Mouse (Mus musculus) limb, embryonic 13.5 days (tissue): ENCODE results near the gene Mapk1. TPM values are rescaled to one million over a fixed set of nuclear protein-coding genes. Genes with fewer than 3 reads are reported as not detected.
A peak's percentile ranks its signal among the peaks of the same experiment; 100 is the strongest.

ENCODE experiments used
- ATAC-seq: fragments of 200-750 bp; cut with Nextera tagmentation; 2 replicates; pipeline ENCODE4 v1.8.0; 2017; ENCODE audit warnings: low read depth, moderate number of reproducible peaks, moderate TSS enrichment; ENCODE audit not compliant: low FRiP score
- H3K27ac ChIP-seq: fragments of 300-500 bp; sonication (generic); 2 replicates; pipeline ENCODE4 v1.5.1; 2015; ENCODE audit warnings: inconsistent platforms, mild to moderate bottlenecking, moderate library complexity
- H3K27me3 ChIP-seq: fragments of 300-500 bp; sonication (generic); 2 replicates; pipeline ENCODE4 v1.6.1; 2015; ENCODE audit warnings: mild to moderate bottlenecking, inconsistent platforms
- H3K36me3 ChIP-seq: fragments of 300-500 bp; sonication (generic); 2 replicates; pipeline ENCODE4 v1.6.1; 2015; ENCODE audit warnings: inconsistent platforms, mild to moderate bottlenecking, moderate library complexity
- H3K4me1 ChIP-seq: fragments of 300-500 bp; sonication (generic); 2 replicates; pipeline ENCODE4 v1.6.1; 2015; ENCODE audit warnings: inconsistent platforms
- H3K4me2 ChIP-seq: fragments of 300-500 bp; sonication (generic); replicated peaks from 2 replicates; pipeline ENCODE4 v1.6.1; 2015; ENCODE audit warnings: inconsistent platforms, mild to moderate bottlenecking, moderate library complexity
- H3K4me3 ChIP-seq: fragments of 300-500 bp; sonication (generic); 2 replicates; pipeline ENCODE4 v1.5.1; 2015; ENCODE audit warnings: moderate library complexity, mild to moderate bottlenecking, inconsistent platforms
- H3K9ac ChIP-seq: fragments of 300-500 bp; sonication (generic); 2 replicates; pipeline ENCODE4 v1.6.1; 2015; ENCODE audit warnings: mild to moderate bottlenecking, inconsistent platforms
- H3K9me3 ChIP-seq: fragments of 300-500 bp; sonication (generic); 2 replicates; pipeline ENCODE4 v1.6.1; 2016; ENCODE audit warnings: inconsistent platforms
- WGBS: fragments of 180-500 bp; shearing (Covaris S2); methylation state at CpG from one replicate; pipeline ENCODE4 v1.1.7; 2015; 5-methylcytosine and 5-hydroxymethylcytosine counted together
- polyA plus RNA-seq: library from polyadenylated mRNA; unstranded; fragments of >200 nt; fragmentation: Nextera tagmentation; extraction: Ambion mirVana; gene quantifications from 2 replicates; pipeline ENCODE4 v1.2.1, GENCODE M21; 2015

Gene Mapk1
- polyA plus RNA-seq, 1 experiment from 2014 or later: 155 TPM

GRCm38 (mm10) chr16:17069511-17070443 is 86.6 kb downstream of the Mapk1 start, which contains the start of gene Ypel1:
TSS of gene Ypel1 (plus strand) at chr16:17069696.
- peaks cover 17% of the 10 kb centered on the region; the same call in 1 of the 2 replicates for H3K36me3 ChIP-seq
- H3K27me3 ChIP-seq: no peaks in the 10 kb centered on the region
- H3K4me3 ChIP-seq: peak within 1 kb of the TSS; percentile 77
- WGBS: under 1% methylated on average over 67 of the region's 76 CpGs
- peaks cover 16% of the 10 kb centered on the region for H3K4me1 ChIP-seq
- H3K9me3 ChIP-seq: no peaks in the 10 kb centered on the region
- H3K9ac ChIP-seq: peak within 1 kb of the TSS; percentile 84
- peak within 1 kb of the TSS; percentile 80 for H3K27ac ChIP-seq
- H3K4me2 ChIP-seq: peak within 1 kb of the TSS; percentile 74
- peak; percentile 96 for ATAC-seq

- Histone ChIP-seq H3K4me3 (peak overlapping the region; percentile 77), H3K4me2 (peak overlapping the region; percentile 74), H3K27me3 (no peaks in the 10 kb centered on the region), H3K4me1 (peaks cover 16% of the 10 kb centered on the region), H3K27ac (no peak overlapping the region), H3K9ac (peak overlapping the region; percentile 84), H3K9me3 (no peaks in the 10 kb centered on the region; the same call in 1 of the 2 replicates), H3K36me3 (peaks cover 26% of the 10 kb centered on the region)
- no peak for ATAC-seq
- 52% methylated on average over 6 of the region's 6 CpGs for WGBS
Observed at GRCm38 (mm10) chr16:17070716-17071115, 87.5 kb downstream of the Mapk1 start.

- no peak overlapping the region for H3K27ac ChIP-seq
- WGBS: 90% methylated on average over 7 of the region's 7 CpGs
- no peak overlapping the region for H3K4me3 ChIP-seq
- no peaks in the 10 kb centered on the region; the same call in 1 of the 2 replicates for H3K9me3 ChIP-seq
- no peak for ATAC-seq
- no peaks in the 10 kb centered on the region for H3K27me3 ChIP-seq
- no peak overlapping the region for H3K4me2 ChIP-seq
- peaks cover 16% of the 10 kb centered on the region for H3K4me1 ChIP-seq
- H3K9ac ChIP-seq: no peak overlapping the region
- H3K36me3 ChIP-seq: peaks cover 42% of the 10 kb centered on the region
Observed at GRCm38 (mm10) chr16:17073000-17073399, 89.8 kb downstream of the Mapk1 start.

GRCm38 (mm10) chr16:17076301-17076700 is 93.1 kb downstream of the Mapk1 start:
- Histone ChIP-seq H3K36me3 (peaks cover 67% of the 10 kb centered on the region), H3K4me2 (no peak overlapping the region), H3K9ac (no peak overlapping the region), H3K4me1 (peaks cover 4% of the 10 kb centered on the region), H3K27ac (no peak overlapping the region), H3K4me3 (no peak overlapping the region), H3K27me3 (no peaks in the 10 kb centered on the region), H3K9me3 (no peaks in the 10 kb centered on the region; the same call in 1 of the 2 replicates)
- WGBS: 95% methylated on average over 2 of the region's 2 CpGs
- no peak for ATAC-seq

GRCm38 (mm10) chr16:17076869-17077268 is 93.7 kb downstream of the Mapk1 start:
- H3K36me3 ChIP-seq: peaks cover 73% of the 10 kb centered on the region
- no peak overlapping the region for H3K4me3 ChIP-seq
- H3K9me3 ChIP-seq: no peaks in the 10 kb centered on the region; the same call in 1 of the 2 replicates
- 0 out of 2 replicates have a peak, but pooled peaks cover under 1% of the 10 kb centered on the region for H3K4me1 ChIP-seq
- ATAC-seq: no peak
- H3K27ac ChIP-seq: no peak overlapping the region
- H3K9ac ChIP-seq: no peak overlapping the region
- no peak overlapping the region for H3K4me2 ChIP-seq
- H3K27me3 ChIP-seq: no peaks in the 10 kb centered on the region

- H3K9me3 ChIP-seq: no peaks in the 10 kb centered on the region; the same call in 1 of the 2 replicates
- no peaks in the 10 kb centered on the region for H3K4me1 ChIP-seq
- no peak overlapping the region for H3K4me3 ChIP-seq
- H3K36me3 ChIP-seq: peaks cover 79% of the 10 kb centered on the region
- no peak overlapping the region for H3K4me2 ChIP-seq
- H3K27me3 ChIP-seq: no peaks in the 10 kb centered on the region
- no peak overlapping the region for H3K9ac ChIP-seq
- no peak overlapping the region for H3K27ac ChIP-seq
- 69% methylated on average over 7 of the region's 7 CpGs for WGBS
- peak; percentile 37; the same call in 1 of the 2 replicates for ATAC-seq
Observed at GRCm38 (mm10) chr16:17078101-17078500, 94.9 kb downstream of the Mapk1 start.

GRCm38 (mm10) chr16:17082121-17082792 is 99.1 kb downstream of the Mapk1 start:
- H3K4me1 ChIP-seq: no peaks in the 10 kb centered on the region
- H3K4me3 ChIP-seq: no peak overlapping the region
- WGBS: 85% methylated on average over 6 of the region's 6 CpGs
- no peaks in the 10 kb centered on the region for H3K27me3 ChIP-seq
- no peak overlapping the region for H3K27ac ChIP-seq
- H3K9ac ChIP-seq: no peak overlapping the region
- H3K4me2 ChIP-seq: no peak overlapping the region
- H3K9me3 ChIP-seq: no peaks in the 10 kb centered on the region
- H3K36me3 ChIP-seq: peaks cover 92% of the 10 kb centered on the region
- ATAC-seq: no peak

GRCm38 (mm10) chr16:17085636-17086035 is 102.5 kb downstream of the Mapk1 start:
- no peak overlapping the region for H3K27ac ChIP-seq
- H3K4me3 ChIP-seq: no peak overlapping the region
- H3K27me3 ChIP-seq: no peaks in the 10 kb centered on the region
- WGBS: 92% methylated on average over 4 of the region's 4 CpGs
- H3K4me1 ChIP-seq: no peaks in the 10 kb centered on the region
- H3K36me3 ChIP-seq: peaks cover 98% of the 10 kb centered on the region
- no peak overlapping the region for H3K9ac ChIP-seq
- ATAC-seq: no peak
- no peaks in the 10 kb centered on the region for H3K9me3 ChIP-seq
- no peak overlapping the region for H3K4me2 ChIP-seq

GRCm38 (mm10) chr16:17086241-17086640 is 103.1 kb downstream of the Mapk1 start:
- Histone ChIP-seq H3K27me3 (no peaks in the 10 kb centered on the region), H3K36me3 (peaks cover 100% of the 10 kb centered on the region)

GRCm38 (mm10) chr16:17086669-17087193 is 103.5 kb downstream of the Mapk1 start:
- Histone ChIP-seq H3K9me3 (no peaks in the 10 kb centered on the region), H3K4me3 (no peak overlapping the region), H3K27ac (peak overlapping the region; percentile 11; the same call in 1 of the 2 replicates), H3K27me3 (no peaks in the 10 kb centered on the region), H3K4me1 (no peaks in the 10 kb centered on the region), H3K9ac (no peak overlapping the region), H3K36me3 (peaks cover 100% of the 10 kb centered on the region), H3K4me2 (no peak overlapping the region)
- 77% methylated on average over 13 of the region's 13 CpGs for WGBS
- no peak for ATAC-seq

More at GRCm38 (mm10) chr16:17086241-17086640, 103.1 kb downstream of the Mapk1 start:
- 85% methylated on average over 3 of the region's 3 CpGs for WGBS
- H3K4me1 ChIP-seq: no peaks in the 10 kb centered on the region
- H3K9me3 ChIP-seq: no peaks in the 10 kb centered on the region
- H3K4me2 ChIP-seq: no peak overlapping the region
- H3K4me3 ChIP-seq: no peak overlapping the region
- no peak overlapping the region for H3K27ac ChIP-seq
- H3K9ac ChIP-seq: no peak overlapping the region
- ATAC-seq: no peak

GRCm38 (mm10) chr16:17088346-17088745 is 105.2 kb downstream of the Mapk1 start:
- WGBS: 76% methylated on average over 3 of the region's 3 CpGs
- no peak for ATAC-seq
- Histone ChIP-seq H3K36me3 (peaks cover 100% of the 10 kb centered on the region), H3K4me1 (no peaks in the 10 kb centered on the region), H3K9ac (no peak overlapping the region), H3K4me2 (no peak overlapping the region), H3K27ac (no peak overlapping the region), H3K27me3 (no peaks in the 10 kb centered on the region), H3K9me3 (no peaks in the 10 kb centered on the region), H3K4me3 (no peak overlapping the region)

- Histone ChIP-seq H3K4me3 (no peak overlapping the region), H3K4me1 (no peaks in the 10 kb centered on the region; the same call in 1 of the 2 replicates), H3K36me3 (peaks cover 99% of the 10 kb centered on the region), H3K9ac (no peak overlapping the region), H3K4me2 (no peak overlapping the region), H3K27ac (no peak overlapping the region), H3K27me3 (no peaks in the 10 kb centered on the region), H3K9me3 (no peaks in the 10 kb centered on the region)
- ATAC-seq: no peak
- 91% methylated on average over 3 of the region's 3 CpGs for WGBS
Observed at GRCm38 (mm10) chr16:17096938-17097337, 113.8 kb downstream of the Mapk1 start.
